ENCODE assay signal across 20 mouse cellular contexts in genomic region chr12:112200045-112200444, GRCm38 (mm10). TPM values are rescaled to one million over a fixed set of nuclear protein-coding genes. Genes with fewer than 3 reads are reported as not detected.
A peak's percentile ranks its signal among the peaks of the same experiment; 100 is the strongest.
DNase-seq lines count a peak whose midpoint lies in the region; ATAC-seq and TF ChIP-seq lines count a peak whose summit lies in the region.
"Had no signal": no experiment of that assay in that cellular context is flagged by ENCODE, and none has a peak within 500 bp of the region (broad histone marks: within the 10 kb centered on the region; RNA-seq: fewer than 3 reads in every experiment).

No protein-coding gene starts in this region.

- peaks cover 10% of the 10 kb centered on the region; the same call in 1 of the 2 replicates for H3K4me1 ChIP-seq in forebrain, embryonic 14.5 days (ENCODE audit: control insufficient read depth, insufficient read depth, low read length)
- peaks cover 35% of the 10 kb centered on the region for H3K4me1 ChIP-seq in forebrain, embryonic 15.5 days
- peaks cover 10% of the 10 kb centered on the region for H3K4me1 ChIP-seq in hindbrain, postnatal 0 days (ENCODE audit: insufficient read depth, low read length)
- peaks cover 6% of the 10 kb centered on the region for H3K4me1 ChIP-seq in hindbrain, embryonic 16.5 days (ENCODE audit: control insufficient read depth, insufficient read depth, low read depth, low read length)
- peaks cover 36% of the 10 kb centered on the region for H3K4me1 ChIP-seq in midbrain, embryonic 13.5 days (replicated peaks)
- H3K4me1 ChIP-seq in midbrain, embryonic 11.5 days (ENCODE audit: control insufficient read depth, insufficient read depth, low read length) = peaks cover 7% of the 10 kb centered on the region

- ATAC-seq in forebrain, embryonic 14.5 days = peak; percentile 32; the same call in 1 of the 2 replicates
- no peak for ATAC-seq in forebrain, embryonic 15.5 days (replicated peaks)
- ATAC-seq in hindbrain, postnatal 0 days = peak; percentile 27; the same call in 1 of the 2 replicates
- ATAC-seq in hindbrain, embryonic 16.5 days = no peak
- ATAC-seq in midbrain, embryonic 13.5 days = 0 out of 2 replicates have a peak, but pooled peaks have one; percentile 36
- ATAC-seq in midbrain, embryonic 11.5 days (ENCODE audit: low FRiP score) = no peak
- ATAC-seq in megakaryocyte, adult 5-6 weeks (ENCODE audit: poor library complexity, severe bottlenecking) = no peak
- ATAC-seq: Patski had no signal

- 64% methylated on average over 2 of the region's 2 CpGs for WGBS in forebrain, embryonic 14.5 days
- WGBS in forebrain, embryonic 15.5 days = 71% methylated on average over 2 of the region's 2 CpGs
- WGBS in hindbrain, postnatal 0 days = 70% methylated on average over 2 of the region's 2 CpGs
- 65% methylated on average over 2 of the region's 2 CpGs for WGBS in hindbrain, embryonic 16.5 days
- WGBS in midbrain, embryonic 13.5 days = 81% methylated on average over 2 of the region's 2 CpGs
- 78% methylated on average over 2 of the region's 2 CpGs for whole genome bisulfite sequencing in midbrain, embryonic 11.5 days

- no peak overlapping the region for H3K9ac ChIP-seq in forebrain, embryonic 14.5 days (ENCODE audit: low read length)
- H3K9ac ChIP-seq in forebrain, embryonic 15.5 days (replicated peaks) = no peak overlapping the region
- no peak overlapping the region for H3K9ac ChIP-seq in hindbrain, postnatal 0 days (replicated peaks; ENCODE audit: low read length)
- H3K9ac ChIP-seq in hindbrain, embryonic 16.5 days (ENCODE audit: low read depth, low read length) = no peak overlapping the region
- H3K9ac ChIP-seq in midbrain, embryonic 13.5 days (replicated peaks) = no peak overlapping the region
- H3K9ac ChIP-seq in midbrain, embryonic 11.5 days (ENCODE audit: low read length) = no peak overlapping the region
- H3K9ac ChIP-seq: limb, embryonic 13.5 days; lung, embryonic 15.5 days; neural tube, embryonic 13.5 days had no signal

- no peak overlapping the region for H3K4me2 ChIP-seq in forebrain, embryonic 14.5 days (ENCODE audit: low read length)
- H3K4me2 ChIP-seq in forebrain, embryonic 15.5 days (replicated peaks) = no peak overlapping the region
- H3K4me2 ChIP-seq in hindbrain, postnatal 0 days (ENCODE audit: low read depth, low read length) = no peak overlapping the region
- no peak overlapping the region for H3K4me2 ChIP-seq in hindbrain, embryonic 16.5 days (ENCODE audit: low read length)
- H3K4me2 ChIP-seq in midbrain, embryonic 13.5 days (replicated peaks) = no peak overlapping the region
- no peak overlapping the region for H3K4me2 ChIP-seq in midbrain, embryonic 11.5 days
- H3K4me2 ChIP-seq: heart, embryonic 11.5 days; limb, embryonic 13.5 days; lung, embryonic 15.5 days; neural tube, embryonic 13.5 days had no signal

- H3K36me3 ChIP-seq in forebrain, embryonic 14.5 days (ENCODE audit: control insufficient read depth, insufficient read depth, low read length) = no peaks in the 10 kb centered on the region
- no peaks in the 10 kb centered on the region for H3K36me3 ChIP-seq in forebrain, embryonic 15.5 days
- no peaks in the 10 kb centered on the region for H3K36me3 ChIP-seq in hindbrain, postnatal 0 days (ENCODE audit: insufficient read depth, low read length)
- no peaks in the 10 kb centered on the region for H3K36me3 ChIP-seq in hindbrain, embryonic 16.5 days (ENCODE audit: control insufficient read depth, insufficient read depth, low read length)
- no peaks in the 10 kb centered on the region for H3K36me3 ChIP-seq in midbrain, embryonic 13.5 days
- H3K36me3 ChIP-seq in midbrain, embryonic 11.5 days (ENCODE audit: control insufficient read depth, insufficient read depth, low read length) = no peaks in the 10 kb centered on the region
- H3K36me3 ChIP-seq: limb, embryonic 13.5 days; lung, embryonic 15.5 days; neural tube, embryonic 13.5 days had no signal

- no peak for TF ChIP-seq CTCF in hindbrain, postnatal 0 days (IDR thresholded peaks at IDR 0.05; ENCODE audit: low read depth)

- no peak overlapping the region for H3K4me3 ChIP-seq in forebrain, embryonic 14.5 days (ENCODE audit: low read depth, low read length)
- H3K4me3 ChIP-seq in forebrain, embryonic 15.5 days = no peak overlapping the region
- H3K4me3 ChIP-seq in hindbrain, postnatal 0 days (ENCODE audit: low read length) = no peak overlapping the region
- H3K4me3 ChIP-seq in hindbrain, embryonic 16.5 days (ENCODE audit: low read length) = no peak overlapping the region
- no peak overlapping the region for H3K4me3 ChIP-seq in midbrain, embryonic 13.5 days (replicated peaks)
- H3K4me3 ChIP-seq in midbrain, embryonic 11.5 days (ENCODE audit: low read depth, low read length) = no peak overlapping the region
- H3K4me3 ChIP-seq: left cerebral cortex, adult 2 months; limb, embryonic 13.5 days; lung, embryonic 15.5 days; neural tube, embryonic 13.5 days had no signal

- no peaks in the 10 kb centered on the region for H3K9me3 ChIP-seq in forebrain, embryonic 14.5 days (replicated peaks; ENCODE audit: control insufficient read depth, low read length)
- no peaks in the 10 kb centered on the region for H3K9me3 ChIP-seq in forebrain, embryonic 15.5 days
- H3K9me3 ChIP-seq in hindbrain, postnatal 0 days (ENCODE audit: low read length) = no peaks in the 10 kb centered on the region
- no peaks in the 10 kb centered on the region for H3K9me3 ChIP-seq in hindbrain, embryonic 16.5 days (ENCODE audit: control insufficient read depth, low read length)
- H3K9me3 ChIP-seq in midbrain, embryonic 13.5 days = no peaks in the 10 kb centered on the region
- no peaks in the 10 kb centered on the region for H3K9me3 ChIP-seq in midbrain, embryonic 11.5 days (ENCODE audit: control insufficient read depth, low read length)
- H3K9me3 ChIP-seq: limb, embryonic 13.5 days; lung, embryonic 15.5 days; neural tube, embryonic 13.5 days had no signal

- no peak for DNase-seq in forebrain, embryonic 14.5 days (ENCODE audit: low spot score)
- DNase-seq in hindbrain, postnatal 0 days (ENCODE audit: low spot score) = no peak
- DNase-seq in midbrain, embryonic 11.5 days (ENCODE audit: low spot score, missing footprints) = no peak
- no peak for DNase-seq in retina, embryonic 14.5 days (ENCODE audit: low spot score)
- DNase-seq: adrenal gland, postnatal 36 days; cerebellum, adult 9-11 months; gastrocnemius, postnatal 10 days; right cerebral cortex, postnatal 4 days; thymus, adult 18-20 months had no signal

- no peak overlapping the region for H3K27ac ChIP-seq in forebrain, embryonic 14.5 days (ENCODE audit: low read depth, low read length)
- no peak overlapping the region for H3K27ac ChIP-seq in forebrain, embryonic 15.5 days (replicated peaks)
- no peak overlapping the region for H3K27ac ChIP-seq in hindbrain, postnatal 0 days
- no peak overlapping the region for H3K27ac ChIP-seq in hindbrain, embryonic 16.5 days (ENCODE audit: low read depth, low read length)
- H3K27ac ChIP-seq in midbrain, embryonic 13.5 days = no peak overlapping the region
- no peak overlapping the region for H3K27ac ChIP-seq in midbrain, embryonic 11.5 days (ENCODE audit: low read depth, low read length)
- H3K27ac ChIP-seq: left cerebral cortex, adult 2 months; limb, embryonic 13.5 days; lung, embryonic 15.5 days had no signal

- H3K27me3 ChIP-seq in forebrain, embryonic 14.5 days (replicated peaks; ENCODE audit: control insufficient read depth, insufficient read depth, low read length) = no peaks in the 10 kb centered on the region
- H3K27me3 ChIP-seq in forebrain, embryonic 15.5 days = no peaks in the 10 kb centered on the region
- no peaks in the 10 kb centered on the region for H3K27me3 ChIP-seq in hindbrain, postnatal 0 days (ENCODE audit: insufficient read depth, low read length)
- H3K27me3 ChIP-seq in hindbrain, embryonic 16.5 days (replicated peaks; ENCODE audit: control insufficient read depth, insufficient read depth, low read length) = no peaks in the 10 kb centered on the region
- peaks cover 16% of the 10 kb centered on the region; the same call in 1 of the 2 replicates for H3K27me3 ChIP-seq in midbrain, embryonic 13.5 days
- H3K27me3 ChIP-seq in midbrain, embryonic 11.5 days (ENCODE audit: control insufficient read depth, insufficient read depth, low read length) = no peaks in the 10 kb centered on the region
- H3K27me3 ChIP-seq: lung, embryonic 15.5 days; Patski had no signal

RNA-seq across cellular contexts. Expression of gene Kif26a, which starts 54.0 kb away (rescaled TPM):
- 11.5 and 12.3 TPM in 2 replicates for polyA plus RNA-seq in forebrain, embryonic 14.5 days (2014; fragmentation: Nextera tagmentation; extraction: Ambion mirVana)
- 16.1 and 18.0 TPM in 2 replicates for polyA plus RNA-seq in forebrain, embryonic 15.5 days (2015; fragmentation: Nextera tagmentation; extraction: Ambion mirVana)
- 25.1 and 26.3 TPM in 2 replicates for total RNA-seq in hindbrain, postnatal 0 days (2014; rRNA removed)
- polyA plus RNA-seq in hindbrain, postnatal 0 days (2015; fragmentation: Nextera tagmentation; extraction: Ambion mirVana) = 1.8 and 1.9 TPM in 2 replicates
- polyA plus RNA-seq in hindbrain, embryonic 16.5 days (2015; fragmentation: Nextera tagmentation; extraction: Ambion mirVana) = 2.5 and 3.8 TPM in 2 replicates
- 7.0 and 11.4 TPM in 2 replicates for polyA plus RNA-seq in midbrain, embryonic 13.5 days (2015; fragmentation: Nextera tagmentation; extraction: Ambion mirVana)
- polyA plus RNA-seq in midbrain, embryonic 11.5 days (2014; fragmentation: Nextera tagmentation; extraction: Ambion mirVana) = 2.6 and 3.5 TPM in 2 replicates
- not detected in 2 replicates for total RNA-seq in megakaryocyte, adult 5-6 weeks (2015)
- not detected in 2 replicates for total RNA-seq in megakaryocyte, adult 5-6 weeks (2017)
- total RNA-seq: monocyte, adult 5-6 weeks had no signal

Comparison
In these comparisons a context has a peak if more than half of its experiments do, and no peak if none do; other contexts are left out.
1. ATAC-seq: peak in forebrain, embryonic 14.5 days (single experiment), hindbrain, postnatal 0 days (single experiment) and midbrain, embryonic 13.5 days (single experiment); none in forebrain, embryonic 15.5 days (single experiment), hindbrain, embryonic 16.5 days (single experiment), midbrain, embryonic 11.5 days (single experiment) and megakaryocyte, adult 5-6 weeks (single experiment).